Mouse (Mus musculus): ENCODE results near the gene Areg.

The Areg gene

DNA sequence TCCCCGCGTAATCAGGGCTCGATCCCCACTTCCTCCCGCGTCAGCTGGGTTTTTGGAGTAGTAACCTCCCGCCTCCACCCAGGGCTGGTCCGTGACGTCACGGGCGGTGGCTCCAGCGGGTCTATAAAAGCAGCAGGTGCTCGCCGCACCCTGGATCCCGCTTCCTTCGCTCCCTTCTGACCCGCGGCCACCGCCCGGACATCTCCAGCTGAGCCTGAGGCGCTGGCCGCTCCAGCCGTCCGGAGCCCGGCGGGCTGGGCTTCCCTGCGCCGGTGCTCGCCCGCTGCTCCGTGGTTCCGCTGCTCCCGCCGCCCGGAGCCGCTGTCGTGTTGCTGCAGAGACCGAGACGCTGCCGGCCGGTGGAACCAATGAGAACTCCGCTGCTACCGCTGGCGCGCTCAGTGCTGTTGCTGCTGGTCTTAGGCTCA is at the start of gene Areg:
Areg (plus strand) TSS at position 154 of the 428 bp plus-strand sequence.
- DNase-seq (ENCODE audit: low read depth, low spot score): peak; percentile 81

DNA sequence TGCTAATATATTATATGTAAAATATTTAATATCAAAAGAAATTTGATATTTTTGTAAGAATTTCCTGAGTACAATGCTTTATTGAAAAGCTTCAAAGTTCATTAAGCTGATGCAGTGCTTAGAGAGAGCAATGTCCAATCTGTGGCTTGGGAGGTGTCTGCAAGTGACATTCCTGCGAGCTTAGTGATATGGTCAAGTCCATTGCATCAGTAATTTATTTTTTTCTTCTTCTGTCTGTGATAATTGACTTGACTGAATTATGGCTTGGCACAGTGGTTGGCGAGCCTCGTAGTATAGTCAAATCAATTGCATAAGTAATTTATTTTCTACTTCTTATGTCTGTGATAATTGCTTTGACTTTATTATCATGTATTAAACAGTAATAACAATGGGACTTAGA is 49.1 kb upstream of the Areg start:
- DNase-seq (ENCODE audit: low read depth, low spot score): no peak

DNA sequence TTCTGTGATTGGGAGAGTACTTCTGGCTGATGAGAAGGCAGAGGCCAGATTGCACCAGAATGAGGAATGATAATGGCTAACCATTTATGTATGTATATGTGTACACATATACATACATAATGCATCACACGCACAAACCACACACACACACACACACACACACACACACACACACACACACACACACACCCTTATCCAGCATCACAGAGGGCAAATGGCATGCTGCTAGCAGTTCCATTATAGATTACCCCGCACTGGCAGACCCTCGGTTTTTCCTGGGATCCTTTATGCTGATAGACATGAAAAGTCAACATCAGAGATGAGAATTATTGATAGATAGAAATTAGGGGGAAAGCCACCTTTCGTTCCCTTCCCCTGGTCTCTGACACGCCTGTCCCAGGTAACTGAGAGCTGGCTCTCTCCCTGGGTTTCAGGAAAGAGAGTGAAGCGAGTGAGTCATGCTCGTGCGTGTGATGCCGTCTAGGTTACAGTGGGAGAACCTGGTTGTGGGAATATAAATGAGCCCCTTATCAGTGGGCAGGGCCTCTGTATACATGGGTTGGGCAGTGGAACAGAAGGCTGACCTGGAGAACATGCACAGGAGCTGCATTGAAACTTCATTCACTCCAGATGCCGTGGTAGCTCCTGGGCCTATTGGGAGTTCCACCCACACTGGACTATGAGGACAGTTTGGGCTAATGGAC is 41.3 kb upstream of the Areg start:
- DNase-seq (ENCODE audit: low read depth, low spot score): no peak

GRCm38 (mm10) chr5:91101742-91102141 is 37.7 kb upstream of the Areg start:
- no peak for DNase-seq (ENCODE audit: low read depth, low spot score)

DNA sequence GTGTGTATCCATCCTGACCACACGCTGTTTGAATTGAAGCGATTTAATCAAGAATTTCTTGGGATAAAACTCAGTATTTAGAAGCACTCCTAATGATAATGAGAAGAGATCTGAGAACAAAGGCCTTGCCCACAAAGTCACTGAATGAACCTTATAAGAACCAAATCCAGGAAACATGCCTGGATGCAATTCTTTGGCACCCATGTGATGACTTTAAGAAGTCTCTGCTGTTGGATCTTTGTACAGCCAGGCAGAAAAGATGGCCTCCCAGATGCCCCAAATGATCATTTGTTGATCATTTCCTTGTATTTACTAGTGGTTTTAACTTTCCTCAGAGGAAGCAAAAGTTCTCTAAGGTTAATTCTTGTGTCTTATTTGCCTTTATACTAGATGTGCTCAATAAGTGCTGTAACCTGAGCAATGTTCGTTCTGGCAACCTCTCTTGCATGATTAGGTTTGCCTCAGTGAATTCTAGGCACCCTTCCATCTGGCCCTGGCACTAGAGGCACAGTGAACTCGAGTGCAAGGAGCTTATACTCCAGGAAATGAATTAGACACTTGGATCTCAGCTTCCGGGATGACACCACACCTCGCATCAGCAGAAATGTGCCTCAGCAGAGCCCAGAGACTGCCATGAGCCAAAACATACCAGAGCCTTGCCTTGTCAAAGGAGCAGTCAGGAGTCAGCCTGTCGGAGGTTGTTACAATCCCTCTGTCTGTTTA is 35.3 kb upstream of the Areg start:
- DNase-seq (ENCODE audit: low read depth, low spot score): no peak

DNA sequence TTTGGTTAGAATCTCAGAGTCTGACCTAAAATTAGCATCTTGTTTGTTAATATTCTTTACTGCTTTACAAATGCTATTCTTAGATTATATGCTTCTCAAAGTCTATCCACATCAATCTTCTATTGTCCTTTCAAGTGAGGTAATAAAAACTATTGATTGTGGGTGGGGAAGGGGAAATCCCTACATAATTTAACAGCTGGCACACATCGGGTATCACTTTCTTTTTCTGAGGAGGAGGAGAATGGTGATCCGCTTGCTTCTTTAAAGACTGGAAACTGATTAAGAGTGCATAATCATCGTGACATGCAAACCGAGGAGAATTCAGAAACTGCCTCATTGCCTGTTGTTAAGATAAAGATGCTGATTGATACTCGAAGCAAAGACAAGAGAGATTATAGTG is 33.2 kb upstream of the Areg start:
- DNase-seq (ENCODE audit: low read depth, low spot score): peak; percentile 3

GRCm38 (mm10) chr5:91110023-91110670 is 29.3 kb upstream of the Areg start:
- DNase-seq (ENCODE audit: low read depth, low spot score): no peak

GRCm38 (mm10) chr5:91111019-91111418 is 28.4 kb upstream of the Areg start:
- DNase-seq (ENCODE audit: low read depth, low spot score): no peak

DNA sequence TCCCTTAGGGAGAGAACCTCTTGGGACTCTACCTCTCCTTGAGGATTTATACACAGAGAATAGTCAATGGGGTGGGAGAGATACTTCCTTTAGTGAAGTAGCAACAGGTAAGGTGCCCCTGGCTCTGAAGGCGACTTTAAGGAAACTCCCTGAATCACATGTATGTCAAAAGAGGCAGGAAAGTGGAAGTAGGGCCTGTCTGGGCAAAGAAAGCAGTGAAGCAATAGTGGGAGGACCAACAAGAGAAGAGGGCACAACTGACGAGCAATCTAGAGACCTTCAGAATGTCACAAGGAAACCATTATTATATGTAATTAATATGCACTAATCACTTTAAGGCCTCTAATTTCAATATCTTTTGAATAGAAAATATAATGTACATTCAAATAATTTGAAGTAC is 25.4 kb upstream of the Areg start:
- DNase-seq (ENCODE audit: low read depth, low spot score): no peak

DNA sequence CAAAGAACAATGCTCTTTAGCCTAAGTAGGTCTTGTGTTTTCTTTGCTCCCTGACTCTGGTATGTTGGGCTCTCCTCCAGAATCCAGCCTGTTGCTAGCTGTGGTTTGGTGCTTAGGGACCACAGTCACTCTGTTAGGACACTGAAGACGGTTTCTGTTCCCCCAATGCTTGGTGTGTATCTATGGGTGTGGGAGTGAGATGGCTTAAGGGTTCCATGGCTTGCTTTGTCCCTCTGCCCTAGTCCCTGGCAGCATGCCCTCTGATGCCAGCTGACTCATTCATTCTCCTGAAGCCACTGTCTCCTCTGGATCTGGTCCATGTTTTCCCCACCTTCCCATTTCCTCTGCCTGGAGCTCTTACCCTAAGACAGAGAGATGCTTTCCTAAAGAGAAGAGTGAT is 24.8 kb upstream of the Areg start:
- no peak for DNase-seq (ENCODE audit: low read depth, low spot score)

GRCm38 (mm10) chr5:91118618-91119017 is 20.8 kb upstream of the Areg start:
- DNase-seq (ENCODE audit: low read depth, low spot score): no peak

DNA sequence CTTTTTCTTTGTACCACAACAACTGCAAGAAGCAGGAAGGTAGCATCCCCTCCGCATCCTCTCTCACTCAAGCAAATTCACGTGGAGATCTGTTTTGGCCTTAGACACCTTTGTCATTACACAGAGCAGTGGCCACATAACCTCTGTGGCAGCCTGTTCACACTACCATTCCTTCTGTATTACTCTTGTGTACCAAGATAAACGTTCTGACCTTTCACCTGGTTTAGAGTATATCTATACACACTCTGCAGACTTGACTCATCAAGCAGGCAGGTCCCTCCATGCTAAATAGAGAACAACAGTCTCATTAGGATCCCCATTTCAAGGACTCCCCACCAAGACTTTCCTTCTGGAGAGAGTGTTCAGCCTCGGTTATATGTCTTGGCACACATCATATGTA is 16.0 kb upstream of the Areg start:
- DNase-seq (ENCODE audit: low read depth, low spot score): no peak

DNA sequence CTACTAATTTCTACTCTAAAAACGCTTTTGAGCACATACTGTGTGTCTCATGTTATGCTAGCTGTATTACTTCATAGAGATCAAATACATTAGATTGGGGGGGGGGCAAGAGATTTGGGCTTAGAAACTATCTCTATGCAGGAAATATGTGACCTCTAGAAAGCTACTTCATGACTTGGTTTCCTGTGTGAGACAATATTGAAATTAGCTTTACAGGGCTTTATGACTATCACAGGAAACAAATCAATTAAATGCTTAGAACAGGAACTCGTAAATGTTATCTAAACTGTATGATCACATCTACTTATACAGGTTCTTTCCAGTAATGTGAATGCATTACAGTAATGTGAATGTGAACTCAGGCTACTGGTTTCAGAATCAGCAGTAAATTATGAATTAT is 15.3 kb upstream of the Areg start:
- DNase-seq (ENCODE audit: low read depth, low spot score): peak; percentile 17

DNA sequence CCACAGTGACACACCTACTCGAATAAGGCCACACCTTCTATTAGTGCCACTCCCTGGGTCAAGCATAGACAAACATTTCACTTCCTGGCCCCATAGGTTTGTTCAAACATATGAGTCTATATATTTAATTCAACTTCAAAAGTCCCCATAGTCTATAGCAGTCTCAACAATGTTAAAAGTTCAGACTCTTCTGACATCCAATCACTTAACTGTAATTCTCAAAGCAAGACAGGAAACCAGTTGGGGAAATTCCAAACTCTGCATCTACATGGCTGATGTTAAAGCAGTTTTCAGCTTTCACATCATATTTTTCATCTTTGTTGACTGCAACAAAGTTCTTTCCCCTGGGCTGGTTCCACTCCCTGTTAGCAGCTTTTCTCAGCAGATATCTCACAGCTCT is 12.8 kb upstream of the Areg start:
- DNase-seq (ENCODE audit: low read depth, low spot score): peak; percentile 24

- DNase-seq (ENCODE audit: low read depth, low spot score): no peak
Observed at GRCm38 (mm10) chr5:91134961-91135360, 4.4 kb upstream of the Areg start.

GRCm38 (mm10) chr5:91138970-91139369 is 429 bp upstream of the Areg start:
- no peak for DNase-seq (ENCODE audit: low read depth, low spot score)

DNA sequence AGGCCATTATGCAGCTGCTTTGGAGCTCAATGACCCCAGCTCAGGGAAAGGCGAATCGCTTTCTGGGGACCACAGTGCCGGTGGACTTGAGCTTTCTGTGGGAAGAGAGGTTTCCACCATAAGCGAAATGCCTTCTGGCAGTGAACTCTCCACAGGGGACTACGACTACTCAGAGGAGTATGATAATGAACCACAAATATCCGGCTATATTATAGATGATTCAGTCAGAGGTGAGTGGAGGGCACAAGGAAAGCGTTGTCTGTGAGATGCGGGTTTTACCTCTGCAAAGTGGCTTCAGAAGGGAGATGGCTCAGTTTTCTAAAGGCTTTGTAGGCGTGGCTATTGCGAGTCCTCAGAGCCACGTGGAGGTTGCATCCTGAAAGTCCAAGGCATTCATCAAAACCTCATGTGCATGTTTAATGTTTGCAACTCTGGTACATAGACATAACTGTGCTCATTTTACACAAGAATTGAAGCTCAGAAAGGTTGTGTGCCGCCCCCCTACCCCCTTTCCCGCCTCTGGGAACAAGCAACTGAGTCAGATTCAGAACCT is 1.6 kb downstream of the Areg start:
- no peak for DNase-seq (ENCODE audit: low read depth, low spot score)

DNA sequence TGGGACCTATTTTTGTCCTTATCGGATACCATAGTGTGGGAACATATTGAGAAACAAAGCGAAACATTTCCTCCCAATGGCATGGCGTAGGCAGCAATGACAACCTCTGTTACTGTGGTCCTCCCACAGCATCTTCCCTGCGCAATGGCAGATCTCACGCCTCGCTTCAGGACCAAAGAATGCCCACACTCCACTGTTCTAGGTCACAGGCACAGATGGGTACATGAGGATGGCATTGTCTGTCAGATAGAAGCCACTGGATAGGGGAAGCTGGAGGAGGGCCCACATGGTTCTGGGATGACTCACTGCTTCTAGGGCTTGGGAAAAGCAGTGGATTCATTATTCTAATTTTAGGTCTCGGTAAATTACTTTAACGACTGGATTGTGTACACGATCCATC is 5.6 kb downstream of the Areg start:
- no peak for DNase-seq (ENCODE audit: low read depth, low spot score)

GRCm38 (mm10) chr5:91147001-91147400 is 7.6 kb downstream of the Areg start:
- no peak for DNase-seq (ENCODE audit: low read depth, low spot score)

DNA sequence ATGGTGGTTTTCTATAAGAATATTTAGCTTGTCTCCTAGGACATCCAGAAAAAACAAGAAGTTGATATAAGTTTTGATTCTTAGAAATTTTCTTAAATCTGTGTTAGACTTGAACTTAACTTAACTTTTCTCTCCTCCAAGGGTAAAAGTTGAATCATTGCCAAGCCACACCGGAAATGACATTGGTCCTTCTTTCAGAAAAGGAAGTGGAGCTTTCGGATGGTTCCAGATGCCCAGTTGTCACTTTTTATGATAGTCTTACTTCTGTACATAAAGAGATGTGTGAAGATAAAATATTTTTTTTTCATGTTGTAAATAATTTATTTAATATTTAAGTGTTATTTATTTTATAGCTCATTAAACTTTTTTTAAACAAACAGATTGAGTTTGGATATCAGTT is 8.7 kb downstream of the Areg start:
- DNase-seq (ENCODE audit: low read depth, low spot score): peak; percentile 25

DNA sequence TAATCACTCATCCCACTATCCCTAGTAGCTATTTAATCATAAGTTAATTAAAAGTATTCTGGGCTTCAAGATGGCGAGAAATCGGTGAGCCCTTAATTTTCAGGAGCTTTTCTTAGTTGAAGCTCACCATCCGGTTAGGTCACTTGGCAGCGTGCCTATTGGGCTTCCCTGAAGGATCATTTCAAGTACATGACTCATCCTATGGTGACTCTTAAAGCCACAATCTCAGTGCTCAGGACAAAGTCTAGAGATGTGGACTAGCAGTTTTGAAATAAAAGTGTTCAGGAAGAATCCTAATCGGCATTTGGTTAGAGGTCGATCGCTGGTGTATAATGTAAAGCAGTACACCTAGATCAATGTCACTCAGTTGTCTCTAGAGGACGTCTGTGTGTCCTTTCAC is 17.3 kb downstream of the Areg start:
- DNase-seq (ENCODE audit: low read depth, low spot score): no peak

- no peak for DNase-seq (ENCODE audit: low read depth, low spot score)
Observed at GRCm38 (mm10) chr5:91157169-91157568, 17.8 kb downstream of the Areg start.

DNA sequence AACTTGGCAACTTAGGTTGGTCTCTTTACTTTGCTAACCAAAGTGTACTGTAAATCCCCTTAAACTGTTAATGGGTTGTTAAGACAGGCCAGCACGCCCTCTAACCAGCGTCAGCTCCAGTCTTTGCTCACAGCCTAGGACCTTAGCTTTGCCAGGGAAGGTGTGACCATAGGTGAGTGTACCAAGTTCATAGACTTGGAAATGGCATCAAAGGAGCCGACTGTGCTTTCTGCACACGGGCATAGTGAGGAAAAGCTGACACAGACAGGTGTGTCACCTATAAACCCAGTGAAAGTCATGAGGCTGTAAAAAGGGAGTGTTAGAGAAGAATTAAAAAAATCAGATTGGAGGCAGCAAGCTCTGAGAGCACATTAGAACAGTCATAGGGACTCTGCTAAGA is 23.4 kb downstream of the Areg start:
- DNase-seq (ENCODE audit: low read depth, low spot score): no peak
